Mouse (Mus musculus) brain, adult 2 months (tissue): ENCODE data around the gene Pigm.
A peak's percentile ranks its signal among the peaks of the same experiment; 100 is the strongest.

Experiments used
- DNase-seq: peaks from one replicate; pipeline ENCODE4 v3.0.0; 2011; ENCODE audit warnings: low read depth, low spot score

Gene Pigm

DNA sequence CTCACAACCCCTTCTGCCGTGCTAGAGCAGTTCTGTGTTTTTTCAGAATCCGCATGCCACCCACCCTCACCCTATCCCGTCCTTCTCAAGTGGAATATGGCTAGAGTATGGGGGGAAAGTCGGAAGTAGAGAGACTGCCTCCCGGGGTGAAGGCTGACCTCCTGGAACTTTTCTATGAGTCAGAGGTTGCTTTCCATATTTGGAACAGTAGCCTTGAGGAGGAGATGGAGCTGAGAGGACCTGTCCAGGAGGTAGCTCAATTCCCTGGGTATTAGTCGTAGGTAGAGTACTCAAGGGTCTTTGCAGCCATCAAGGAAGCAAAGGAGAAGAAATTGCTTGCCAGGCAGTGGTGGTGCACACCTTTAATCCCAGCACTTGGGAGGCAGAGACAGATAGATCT is 24.3 kb upstream of the Pigm start:
- no peak for DNase-seq

- no peak for DNase-seq
Measured at GRCm38 (mm10) chr1:172352453-172352852, 23.9 kb upstream of the Pigm start.

DNA sequence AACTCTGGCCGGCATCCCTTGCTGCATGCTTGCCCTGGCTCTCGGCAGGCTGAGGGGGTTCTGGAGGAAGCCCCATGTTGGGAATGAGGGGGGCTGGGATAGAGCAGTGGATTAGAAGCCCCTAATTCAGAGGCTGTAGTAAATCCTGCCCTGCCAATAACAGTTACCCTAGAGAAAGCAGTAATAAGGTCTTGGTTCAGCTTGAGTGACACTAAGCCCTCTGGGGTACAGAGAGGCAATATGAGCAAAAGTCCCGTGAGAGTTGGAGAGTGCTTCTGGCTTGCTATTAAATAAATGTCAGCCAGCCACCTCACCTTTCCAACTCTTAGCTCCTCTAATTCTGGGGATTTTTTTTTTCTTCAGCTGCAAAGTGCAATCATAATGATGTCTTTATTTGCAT is 21.0 kb upstream of the Pigm start:
- DNase-seq = no peak

DNA sequence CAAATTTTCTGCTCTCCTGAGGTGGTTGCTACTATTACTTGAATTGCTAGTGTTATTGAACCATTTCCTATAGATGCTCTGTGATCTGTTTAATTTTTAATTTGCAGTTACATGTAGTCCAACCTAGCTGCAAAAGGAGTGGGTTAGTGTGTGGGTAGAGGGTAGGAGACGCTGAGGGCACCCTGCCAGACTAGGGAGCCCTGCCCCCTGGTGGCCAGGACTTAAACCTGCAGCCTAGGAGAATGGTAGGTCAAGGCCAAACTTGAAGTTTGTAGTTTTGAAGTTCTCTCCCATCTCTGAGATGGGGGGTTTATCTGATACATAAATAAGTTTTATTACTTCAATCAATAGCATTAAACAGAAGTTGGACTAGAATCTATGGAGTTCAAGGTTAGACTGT is 18.8 kb upstream of the Pigm start:
- peak; percentile 75 for DNase-seq

DNA sequence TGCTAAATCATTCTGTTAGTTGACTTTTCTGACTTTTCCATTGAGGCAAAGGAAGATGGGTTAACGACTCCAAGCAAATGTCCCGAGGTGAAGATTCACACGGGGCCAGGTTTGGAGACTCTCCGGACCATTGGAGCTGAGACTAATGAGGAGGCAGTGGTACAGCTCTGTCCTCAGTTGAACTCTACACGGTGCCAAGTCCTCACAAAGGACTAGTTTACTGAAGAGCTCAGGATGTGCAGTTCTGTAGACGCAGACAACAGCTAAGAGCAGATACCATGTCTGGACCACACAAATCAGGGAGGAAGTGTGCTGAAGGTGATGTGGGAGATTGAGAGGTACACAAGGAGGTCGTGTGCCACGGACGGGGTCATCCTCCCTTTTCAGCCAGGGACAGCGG is 18.0 kb upstream of the Pigm start:
- peak; percentile 61 for DNase-seq

- peak; percentile 81 for DNase-seq
Measured at GRCm38 (mm10) chr1:172364684-172365083, 11.7 kb upstream of the Pigm start.

GRCm38 (mm10) chr1:172368768-172369418 is 7.5 kb upstream of the Pigm start:
- peak; percentile 34 for DNase-seq

DNA sequence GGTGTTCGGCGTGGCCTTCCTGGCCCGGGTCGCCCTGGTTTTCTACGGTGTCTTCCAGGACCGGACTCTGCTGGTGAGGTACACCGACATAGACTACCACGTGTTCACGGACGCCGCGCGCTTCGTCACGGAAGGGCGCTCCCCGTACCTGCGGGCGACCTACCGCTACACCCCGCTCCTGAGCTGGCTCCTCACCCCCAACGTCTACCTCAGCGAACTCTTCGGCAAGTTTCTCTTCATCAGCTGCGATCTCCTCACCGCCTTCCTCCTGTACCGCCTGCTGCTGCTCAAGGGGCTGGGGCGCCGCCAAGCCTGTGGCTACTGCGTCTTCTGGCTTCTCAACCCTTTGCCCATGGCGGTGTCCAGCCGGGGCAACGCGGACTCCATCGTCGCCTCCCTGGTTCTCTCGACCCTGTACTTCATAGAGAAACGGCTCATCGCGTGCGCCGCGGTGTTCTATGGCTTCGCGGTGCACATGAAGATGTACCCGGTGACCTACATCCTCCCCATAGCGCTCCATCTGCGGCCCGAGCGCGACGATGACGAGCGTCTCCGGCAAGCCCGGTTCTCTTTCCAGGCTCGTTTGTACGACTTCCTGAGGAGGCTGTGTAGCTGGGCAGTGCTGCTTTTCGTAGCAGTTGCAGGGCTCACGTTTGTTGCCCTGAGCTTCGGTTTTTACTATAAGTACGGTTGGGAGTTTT is 562 bp downstream of the Pigm start:
- peak; percentile 46 for DNase-seq

DNA sequence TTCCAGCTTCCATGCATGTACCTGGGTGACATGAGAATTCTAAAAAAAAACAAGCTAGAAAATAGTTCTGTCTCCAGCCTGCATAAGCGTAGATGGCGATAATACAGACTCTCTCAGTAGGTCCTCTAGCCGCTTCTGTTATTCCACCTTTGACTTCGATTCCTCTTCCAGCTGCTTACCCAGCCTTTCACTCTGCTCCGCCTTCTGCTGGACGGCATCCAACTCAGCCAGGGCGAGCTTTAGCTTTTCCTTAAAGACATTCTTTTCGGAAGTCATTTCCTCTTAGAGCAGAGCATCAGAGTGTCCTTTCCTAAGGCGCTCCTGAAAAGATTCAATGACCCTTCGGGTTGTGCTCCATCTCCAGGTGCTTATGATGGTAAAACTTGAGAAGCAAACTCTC is 3.7 kb downstream of the Pigm start:
- no peak for DNase-seq

DNA sequence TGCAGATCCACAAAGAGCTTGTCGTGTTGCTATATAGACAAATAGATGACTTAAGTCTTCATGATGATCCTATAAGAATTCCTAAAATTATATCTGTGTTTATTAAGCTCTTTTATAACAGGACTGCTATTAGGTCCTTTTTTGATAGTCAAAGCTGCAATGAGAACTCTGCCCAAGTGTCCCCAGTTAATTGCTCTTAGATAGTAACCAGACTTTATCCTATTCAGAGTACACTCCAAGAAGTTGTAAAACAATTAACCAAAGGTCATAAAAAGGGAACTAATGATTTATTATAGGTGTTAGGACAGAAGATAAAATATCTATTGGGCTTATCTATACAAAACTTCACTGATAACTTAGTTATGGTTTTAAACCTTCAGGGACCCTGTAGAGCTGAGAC is 5.7 kb downstream of the Pigm start:
- DNase-seq = no peak

DNA sequence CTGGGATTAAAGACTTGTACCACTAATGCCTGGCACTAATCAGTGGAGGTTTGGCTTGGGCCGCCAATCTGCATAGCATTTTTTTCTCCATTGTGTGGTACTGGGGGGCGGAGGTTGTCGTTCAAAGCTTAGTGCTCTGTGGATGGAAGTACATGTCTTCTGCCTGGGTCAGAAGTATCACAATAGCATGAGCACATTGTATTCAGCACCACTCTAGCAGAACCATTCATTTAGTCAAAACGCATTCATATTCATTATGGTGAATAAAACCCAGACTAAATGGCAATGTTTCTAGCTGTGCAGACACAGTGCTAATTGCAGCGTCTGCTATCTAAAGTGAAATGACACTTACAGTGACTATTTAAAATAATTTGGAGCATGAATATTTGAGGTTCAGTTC is 10.9 kb downstream of the Pigm start:
- peak; percentile 31 for DNase-seq

GRCm38 (mm10) chr1:172390769-172391168 is 14.4 kb downstream of the Pigm start:
- DNase-seq = no peak

DNA sequence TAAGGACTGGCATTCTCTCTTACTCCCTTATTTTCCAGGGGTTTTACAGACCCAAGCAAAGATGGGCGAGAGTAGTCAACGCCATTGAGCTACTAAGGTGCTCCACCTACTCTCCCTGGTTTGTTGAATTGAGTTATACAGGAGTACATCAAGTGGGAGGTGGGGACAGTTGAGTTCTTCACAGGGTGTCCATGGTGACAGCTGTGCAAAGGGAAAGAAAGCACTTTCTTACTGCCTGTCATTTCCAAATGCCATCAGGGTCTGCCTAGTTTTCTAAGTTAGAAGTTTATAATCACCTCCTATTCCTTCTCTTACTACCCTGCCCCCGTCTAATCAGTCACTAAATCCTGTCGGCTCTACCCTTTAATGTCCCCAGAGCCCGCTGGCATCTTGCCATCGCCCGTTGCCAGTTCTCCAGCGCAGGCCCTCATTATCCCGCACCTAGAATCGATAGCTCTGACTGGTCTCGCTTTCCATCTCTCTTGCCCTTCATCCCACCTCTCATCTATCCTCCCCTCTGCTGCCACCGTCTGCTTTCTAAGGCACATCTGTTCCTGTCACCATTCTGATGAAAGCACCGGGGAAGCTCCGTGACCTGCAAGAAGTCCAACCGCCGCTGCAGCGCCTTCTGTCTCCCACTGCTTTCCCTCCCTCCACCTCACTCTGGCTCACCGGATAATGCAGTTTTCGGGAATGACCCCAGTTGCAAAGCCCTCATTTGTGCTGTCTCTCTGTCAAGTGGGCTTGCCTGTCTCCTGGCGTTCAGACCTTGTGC is 15.6 kb downstream of the Pigm start:
- DNase-seq = peak; percentile 32

- DNase-seq = no peak
Measured at GRCm38 (mm10) chr1:172392643-172393170, 16.4 kb downstream of the Pigm start.

GRCm38 (mm10) chr1:172393739-172394138 is 17.4 kb downstream of the Pigm start:
- no peak for DNase-seq

DNA sequence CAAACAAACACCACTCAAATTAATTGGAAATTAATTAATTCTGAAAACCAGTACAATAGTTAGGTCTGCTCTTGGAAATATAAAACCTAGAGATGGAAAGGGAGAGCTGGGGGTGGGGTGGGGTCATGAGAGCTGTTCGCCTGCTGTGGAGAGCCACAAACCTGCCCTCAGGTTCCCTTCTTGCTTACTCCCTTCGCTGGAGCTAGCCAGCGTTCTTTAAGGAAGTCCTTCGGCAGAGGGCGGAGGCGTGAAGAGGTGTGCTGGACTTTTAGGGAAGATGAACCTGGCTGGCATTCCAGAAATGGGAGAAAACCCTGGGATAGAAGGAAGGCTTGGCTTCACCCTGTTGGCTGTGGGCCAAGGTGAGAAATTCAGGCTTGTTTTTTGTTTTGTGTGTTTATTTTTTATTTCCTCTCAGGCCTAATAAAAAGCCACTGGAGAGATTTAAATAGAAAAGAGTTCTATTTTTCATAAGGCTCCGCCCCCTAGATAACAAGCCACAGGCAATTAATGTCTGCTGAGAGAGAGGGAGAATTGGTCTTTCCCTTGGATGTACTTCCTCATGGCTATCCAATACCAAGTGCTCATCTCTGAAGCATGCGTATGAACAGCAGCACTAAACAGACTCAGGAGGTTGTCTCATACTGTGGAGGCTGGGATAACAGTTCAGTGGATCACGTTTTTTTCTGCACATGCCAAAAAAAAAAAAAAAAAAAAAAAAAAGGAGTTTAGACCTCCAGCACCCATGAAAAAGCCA is 20.8 kb downstream of the Pigm start:
- DNase-seq = no peak

DNA sequence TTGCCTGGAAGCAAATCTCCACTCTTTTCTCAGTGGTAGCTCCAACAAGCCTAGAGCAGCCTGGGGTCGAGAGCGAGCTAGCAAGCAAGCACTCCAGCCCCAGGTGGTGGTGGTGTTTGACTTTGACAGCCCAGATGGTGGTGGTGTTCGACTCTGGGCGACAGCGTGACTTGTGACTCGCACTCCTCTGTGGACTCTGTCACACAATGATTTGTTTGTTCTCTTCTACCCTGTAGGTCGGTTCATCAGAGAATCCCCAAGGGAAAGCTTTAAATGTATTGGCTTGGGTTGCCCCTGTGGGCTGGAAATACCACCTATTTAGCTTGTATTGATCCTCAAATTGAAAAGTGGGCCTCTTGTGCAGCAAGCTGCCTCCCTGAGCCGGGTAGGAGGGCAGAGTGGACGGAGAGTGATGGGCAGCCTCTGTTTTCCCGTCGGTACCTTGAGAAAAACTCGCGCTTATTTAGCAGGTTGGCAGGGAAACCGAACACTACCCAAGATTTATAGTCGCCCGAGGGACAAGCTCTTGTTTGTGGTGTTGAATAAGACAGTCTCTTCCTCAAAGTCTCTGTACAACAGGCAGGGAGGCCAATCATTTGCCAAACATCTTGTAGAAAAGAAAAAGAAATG is 29.8 kb downstream of the Pigm start:
- DNase-seq = no peak

GRCm38 (mm10) chr1:172408996-172409395 is 32.6 kb downstream of the Pigm start:
- DNase-seq = peak; percentile 65

DNA sequence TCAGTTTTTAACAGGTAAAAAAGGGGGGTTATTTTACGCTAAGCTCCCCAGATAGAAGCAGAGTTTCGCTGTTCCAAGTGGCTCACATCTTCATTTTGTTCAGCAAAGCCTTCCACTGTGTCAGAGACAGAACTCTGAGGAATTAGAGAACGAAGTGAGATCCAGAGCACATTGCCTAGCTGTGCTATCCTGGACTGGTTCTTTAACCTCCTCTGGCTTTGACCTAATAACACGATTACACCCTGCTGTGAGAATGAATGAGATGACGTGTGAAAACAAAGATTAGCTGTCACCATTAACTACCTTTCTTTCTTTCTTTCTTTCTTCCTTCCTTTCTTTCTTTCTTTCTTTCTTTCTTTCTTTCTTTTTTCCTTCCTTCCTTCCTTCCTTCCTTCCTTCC is 33.1 kb downstream of the Pigm start:
- no peak for DNase-seq

DNA sequence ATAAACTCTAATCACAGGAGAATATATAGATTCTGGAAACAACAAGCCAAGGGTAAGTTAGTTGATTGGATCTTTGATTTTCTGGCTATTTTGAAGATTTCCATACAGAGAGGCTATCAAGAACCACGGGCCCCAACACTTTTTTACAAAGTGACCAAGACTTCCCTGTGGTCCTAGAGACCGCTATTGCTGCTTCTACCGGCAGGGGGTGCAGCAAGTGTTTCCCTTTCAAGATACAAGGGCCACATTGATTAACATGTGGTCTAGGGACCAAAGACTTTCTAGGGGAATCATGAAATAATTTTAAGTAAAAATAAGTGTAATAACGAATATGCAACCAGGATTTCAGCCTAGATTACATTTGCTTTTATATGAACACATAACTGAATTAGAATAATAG is 34.5 kb downstream of the Pigm start:
- peak; percentile 58 for DNase-seq

DNA sequence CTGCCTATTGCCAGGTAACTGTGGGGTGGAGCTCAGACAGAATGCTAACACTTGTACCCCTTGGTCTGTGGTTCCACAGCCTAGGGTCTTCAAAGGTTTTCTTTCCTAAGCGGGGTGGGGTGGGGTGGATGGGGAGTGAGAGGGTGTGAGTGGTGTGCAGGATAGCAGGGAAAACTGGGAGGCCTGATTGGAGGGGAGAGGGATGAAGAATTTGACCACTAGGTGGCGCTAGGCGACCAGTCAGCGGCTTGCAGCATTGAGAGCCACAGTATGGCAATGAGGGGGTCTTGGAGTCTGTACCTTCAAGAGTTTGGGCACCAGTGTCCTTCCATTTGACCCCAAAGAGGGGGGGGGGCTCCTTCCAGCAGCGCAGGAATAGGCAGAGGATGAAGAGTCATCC is 35.9 kb downstream of the Pigm start:
- DNase-seq = peak; percentile 84
